Mouse (Mus musculus): ENCODE measurements around the gene Slc44a4.
"Not testable (repeated sequence)": the region's sequence is repeated elsewhere in the genome, so short reads cannot be mapped to it uniquely, and the experiment has no call there.

Gene Slc44a4

DNA sequence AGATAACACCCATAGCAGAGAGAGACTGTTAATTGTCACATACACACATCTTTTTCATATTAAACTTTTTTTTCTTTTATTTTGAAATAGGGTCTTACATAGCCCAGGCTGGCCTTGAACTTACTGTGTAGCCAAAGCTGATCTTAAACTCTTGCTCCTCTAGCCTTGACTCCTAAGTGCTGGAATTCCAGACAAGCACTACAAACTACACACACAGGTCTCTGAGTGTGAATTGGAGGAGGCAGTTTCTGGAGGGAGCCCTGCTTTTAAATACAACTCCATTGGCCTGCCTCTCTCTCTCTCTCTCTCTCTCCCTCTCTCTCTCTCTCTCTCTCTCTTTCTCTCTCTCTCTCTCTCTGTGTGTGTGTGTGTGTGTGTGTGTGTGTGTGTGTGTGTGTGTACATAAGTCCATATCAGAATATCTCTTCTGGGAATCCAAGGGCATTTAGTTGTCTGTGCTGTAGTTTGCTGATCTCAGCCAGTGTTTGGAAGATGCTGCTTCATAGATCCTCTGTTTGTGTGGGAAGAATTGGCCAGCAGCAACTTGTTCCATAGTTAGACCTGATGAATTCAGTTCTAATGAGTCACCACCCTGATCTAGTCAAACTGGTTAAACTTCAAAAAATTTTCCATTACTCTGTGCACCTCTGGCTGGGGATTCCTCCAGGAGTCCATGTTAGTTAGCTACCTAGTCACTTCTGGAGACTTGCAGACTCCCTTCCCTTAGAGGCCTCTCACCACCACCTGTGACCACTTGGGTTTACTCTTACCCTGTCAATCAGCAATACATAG is 46.6 kb downstream of the Slc44a4 start:
- no peak for DNase-seq (ENCODE audit: low read depth, low spot score)

DNA sequence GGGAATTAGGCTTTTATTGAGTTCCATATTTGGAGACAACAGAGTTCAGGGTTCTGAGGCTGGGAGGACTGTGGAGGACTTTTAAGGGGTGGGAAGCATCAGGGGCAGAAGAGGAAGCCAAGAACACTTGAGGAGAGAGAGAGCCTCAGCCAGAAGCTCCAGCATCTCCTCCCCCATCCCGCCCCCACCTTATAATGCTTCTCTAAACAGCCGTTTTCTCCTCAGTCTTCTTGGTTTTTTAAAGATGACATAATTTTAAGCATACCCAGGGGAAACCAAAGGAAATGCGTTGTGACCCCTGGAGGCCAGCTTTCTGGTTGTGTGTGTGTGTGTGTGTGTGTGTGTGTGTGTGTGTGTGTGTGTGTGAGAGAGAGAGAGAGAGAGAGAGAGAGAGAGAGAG is 47.9 kb downstream of the Slc44a4 start:
- no peak for DNase-seq (ENCODE audit: low read depth, low spot score)

GRCm38 (mm10) chr17:34962841-34963240 is 48.6 kb downstream of the Slc44a4 start:
- DNase-seq (ENCODE audit: low read depth, low spot score), result no peak

DNA sequence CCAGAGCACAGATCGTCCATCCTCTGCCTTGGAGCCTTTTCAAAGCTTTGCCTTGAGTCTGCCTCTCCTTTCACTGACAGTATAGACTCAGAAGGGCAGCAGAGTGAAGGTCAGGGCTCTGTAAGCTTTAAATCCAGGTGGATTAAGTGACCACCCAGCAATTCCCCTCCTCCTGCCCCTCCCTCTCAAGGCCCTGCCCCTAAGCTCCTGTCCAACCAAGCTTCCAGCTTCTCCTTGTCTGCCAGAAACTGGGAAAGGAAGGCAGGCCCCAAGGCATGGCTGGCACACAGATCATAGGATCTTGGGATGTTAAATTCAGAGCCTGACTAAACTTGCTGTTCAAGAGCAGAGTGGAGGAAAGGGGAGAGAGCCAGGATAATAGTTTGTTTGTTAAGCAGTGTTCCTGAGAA is 50.4 kb downstream of the Slc44a4 start:
- no peak for DNase-seq (ENCODE audit: low read depth, low spot score)

GRCm38 (mm10) chr17:34965627-34966026 is 51.4 kb downstream of the Slc44a4 start:
- no peak for DNase-seq (ENCODE audit: low read depth, low spot score)

DNA sequence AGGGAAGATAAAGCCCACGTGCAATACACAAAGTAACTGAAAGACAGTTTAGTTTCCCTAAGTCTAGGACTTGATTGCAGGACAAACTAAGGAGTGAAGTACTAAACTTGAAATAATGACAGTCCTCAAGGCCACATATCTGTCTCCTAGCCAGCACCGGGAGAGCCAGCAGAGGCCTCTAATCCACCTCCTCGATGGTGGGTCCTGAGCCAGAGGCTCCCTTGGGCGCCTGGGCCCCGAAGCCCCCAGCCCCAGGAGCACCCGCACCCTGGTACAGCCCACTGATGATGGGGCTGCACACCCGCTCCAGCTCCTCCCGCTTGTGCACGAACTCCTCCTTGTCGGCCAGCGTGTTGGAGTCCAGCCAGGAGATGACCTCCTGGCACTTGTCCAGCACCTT is 55.6 kb downstream of the Slc44a4 start, which contains the start of gene Gm20481:
Gene Gm20481 (plus strand): TSS at position 91 of the 400 bp plus-strand sequence.
- DNase-seq (ENCODE audit: low read depth, low spot score), result not testable (repeated sequence)

- DNase-seq (ENCODE audit: low read depth, low spot score), result not testable (repeated sequence)
Observed at GRCm38 (mm10) chr17:34970850-34971249, 56.6 kb downstream of the Slc44a4 start.

- not testable (repeated sequence) for DNase-seq (ENCODE audit: low read depth, low spot score)
Observed at GRCm38 (mm10) chr17:34971694-34972068, 57.4 kb downstream of the Slc44a4 start.

DNA sequence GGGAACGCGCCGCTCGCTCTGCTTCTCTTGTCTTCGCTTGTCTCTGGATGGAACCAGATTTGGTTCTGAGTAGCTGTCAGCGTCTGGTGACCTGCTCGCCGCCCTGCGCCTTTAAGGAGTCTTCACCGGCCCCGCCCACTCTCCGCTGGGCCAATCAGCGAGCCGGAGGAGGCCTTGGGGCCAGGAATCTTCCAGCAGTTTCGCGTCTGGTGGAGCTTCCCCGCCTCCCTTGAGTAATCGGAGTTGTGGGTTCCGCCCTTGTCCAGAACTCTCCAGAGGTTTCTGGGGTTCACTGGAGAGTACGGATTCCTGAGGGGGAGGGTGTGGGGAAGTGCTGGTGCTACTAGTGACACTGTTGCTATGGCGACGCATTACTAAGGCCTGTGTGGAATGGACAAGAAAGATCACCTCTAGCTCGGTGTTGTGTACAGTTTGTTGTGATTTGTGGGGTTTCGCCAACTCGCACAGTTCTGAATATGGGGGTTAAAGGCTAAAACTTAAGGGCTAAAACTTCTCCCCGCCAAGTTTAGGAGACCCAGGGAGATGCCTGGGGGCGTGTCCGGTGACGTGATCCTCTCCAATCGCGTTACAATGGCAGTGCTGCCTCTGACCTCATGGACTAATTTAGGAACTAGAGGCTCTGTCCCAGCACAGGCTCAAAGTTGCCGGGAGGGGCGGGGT is 57.9 kb downstream of the Slc44a4 start, which contains the start of the genes Hspa1a and Hspa1l:
Gene Hspa1a (minus strand): TSS at position 88 of the 681 bp plus-strand sequence.
Gene Hspa1l (plus strand): TSS at position 635 of the 681 bp plus-strand sequence.
- DNase-seq (ENCODE audit: low read depth, low spot score), result not testable (repeated sequence)

DNA sequence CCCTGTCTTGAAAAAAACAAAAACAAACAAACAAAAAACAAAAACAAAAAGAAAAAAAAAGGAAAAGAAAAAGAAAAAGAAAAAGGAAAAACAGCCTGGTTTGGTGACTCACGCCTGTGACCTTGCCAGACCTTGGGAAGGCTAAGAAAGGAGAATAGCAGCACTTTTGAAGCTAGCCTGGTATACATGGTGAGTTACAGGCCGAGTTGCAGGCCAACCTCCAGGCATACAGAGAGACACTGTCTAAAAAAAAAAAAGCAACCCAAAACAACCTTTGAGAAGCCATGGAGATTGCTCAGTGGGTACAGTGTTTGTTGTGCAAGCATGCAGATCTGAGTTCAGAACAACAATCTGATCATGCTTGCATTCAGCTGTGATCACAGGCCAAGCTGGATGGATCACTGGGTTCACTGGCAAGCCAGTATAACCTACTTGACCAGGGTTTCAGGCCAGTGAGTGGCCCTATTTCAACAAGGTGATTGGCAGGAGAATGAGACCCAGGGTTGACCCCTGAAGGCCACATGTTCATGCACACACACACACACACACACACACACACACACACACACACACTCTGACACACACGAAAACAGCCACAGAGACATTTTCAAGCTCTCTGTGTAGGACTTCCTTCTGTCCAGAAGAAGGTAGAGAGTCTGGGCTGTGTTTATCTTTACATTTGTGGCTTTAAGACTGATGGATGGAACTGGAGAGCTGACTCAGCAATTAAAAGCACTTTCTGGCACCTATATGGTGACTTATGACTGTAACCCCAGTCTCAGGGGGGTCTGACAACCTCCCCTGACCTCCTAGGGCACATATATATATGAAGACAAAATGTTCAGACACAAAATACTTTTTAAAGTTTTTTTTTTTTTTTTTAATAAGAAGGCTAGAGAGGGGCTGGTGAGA is 61.6 kb downstream of the Slc44a4 start:
- no peak for DNase-seq (ENCODE audit: low read depth, low spot score)

DNA sequence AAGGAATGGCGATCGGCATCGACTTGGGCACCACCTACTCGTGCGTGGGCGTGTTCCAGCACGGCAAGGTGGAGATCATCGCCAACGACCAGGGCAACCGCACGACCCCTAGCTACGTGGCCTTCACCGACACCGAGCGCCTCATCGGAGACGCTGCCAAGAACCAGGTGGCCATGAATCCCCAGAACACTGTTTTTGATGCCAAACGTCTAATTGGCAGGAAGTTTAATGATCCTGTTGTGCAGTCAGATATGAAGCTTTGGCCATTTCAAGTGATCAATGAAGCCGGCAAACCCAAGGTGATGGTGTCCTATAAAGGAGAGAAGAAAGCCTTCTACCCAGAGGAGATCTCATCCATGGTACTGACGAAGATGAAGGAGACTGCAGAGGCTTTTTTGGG is 62.7 kb downstream of the Slc44a4 start:
- no peak for DNase-seq (ENCODE audit: low read depth, low spot score)

DNA sequence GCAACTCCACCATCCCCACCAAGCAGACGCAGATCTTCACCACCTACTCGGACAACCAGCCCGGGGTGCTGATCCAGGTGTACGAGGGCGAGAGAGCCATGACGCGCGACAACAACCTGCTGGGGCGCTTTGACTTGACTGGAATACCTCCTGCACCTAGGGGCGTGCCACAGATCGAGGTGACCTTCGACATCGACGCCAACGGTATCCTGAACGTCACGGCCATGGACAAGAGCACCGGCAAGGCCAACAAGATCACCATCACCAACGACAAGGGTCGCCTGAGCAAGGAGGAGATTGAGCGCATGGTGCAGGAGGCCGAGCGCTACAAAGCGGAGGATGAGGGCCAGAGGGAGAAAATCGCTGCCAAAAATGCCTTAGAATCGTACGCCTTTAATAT is 64.0 kb downstream of the Slc44a4 start:
- DNase-seq (ENCODE audit: low read depth, low spot score), result no peak

DNA sequence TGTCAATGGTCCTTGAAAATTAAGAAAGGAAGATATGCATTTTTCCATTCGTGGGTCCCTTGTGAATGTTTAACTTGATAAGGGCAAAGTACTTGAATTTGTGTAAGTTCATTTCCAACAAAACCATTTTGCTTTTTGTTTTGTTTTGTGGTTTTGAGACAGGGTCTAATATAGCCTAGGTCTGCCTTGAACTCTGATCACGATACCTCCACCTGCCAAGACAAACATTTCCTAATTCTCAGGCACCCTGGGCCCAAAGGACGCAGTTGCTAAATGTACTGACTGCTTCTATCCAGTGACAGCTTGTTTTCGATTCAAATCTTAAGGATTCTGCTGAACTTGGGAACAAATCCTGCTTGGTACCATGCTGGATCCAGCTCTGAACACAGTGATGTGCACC is 65.4 kb downstream of the Slc44a4 start:
- no peak for DNase-seq (ENCODE audit: low read depth, low spot score)
